Mouse (Mus musculus) testis, postnatal 10 days (tissue): ENCODE data around the gene Ptges3l.
A peak's percentile ranks its signal among the peaks of the same experiment; 100 is the strongest.
"Not testable (repeated sequence)": the region's sequence is repeated elsewhere in the genome, so short reads cannot be mapped to it uniquely, and the experiment has no call there.

Experiments used
- DNase-seq: peaks from one replicate; pipeline ENCODE4 v3.0.0; 2021; ENCODE audit warnings: low spot score

Ptges3l gene

DNA sequence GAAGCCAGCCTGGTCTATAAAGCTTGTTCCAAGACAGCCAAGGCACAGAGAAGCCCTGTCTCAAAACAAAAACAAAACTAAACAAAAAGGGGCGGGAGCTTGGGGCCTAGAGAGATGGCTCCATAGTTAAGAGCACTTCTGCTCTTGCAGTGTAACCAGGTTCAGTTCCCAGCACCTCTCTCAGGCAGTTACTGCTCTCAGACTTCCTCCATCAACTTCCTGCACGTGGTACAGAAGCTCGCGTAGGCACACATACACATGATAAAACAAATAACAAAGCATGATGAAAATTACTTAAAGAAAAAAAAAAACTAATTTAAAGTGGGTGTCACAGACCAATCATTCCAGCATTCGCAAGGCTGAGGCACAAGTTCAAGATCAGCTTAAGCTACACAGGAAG is 5.0 kb downstream of the Ptges3l start:
- DNase-seq: no peak

DNA sequence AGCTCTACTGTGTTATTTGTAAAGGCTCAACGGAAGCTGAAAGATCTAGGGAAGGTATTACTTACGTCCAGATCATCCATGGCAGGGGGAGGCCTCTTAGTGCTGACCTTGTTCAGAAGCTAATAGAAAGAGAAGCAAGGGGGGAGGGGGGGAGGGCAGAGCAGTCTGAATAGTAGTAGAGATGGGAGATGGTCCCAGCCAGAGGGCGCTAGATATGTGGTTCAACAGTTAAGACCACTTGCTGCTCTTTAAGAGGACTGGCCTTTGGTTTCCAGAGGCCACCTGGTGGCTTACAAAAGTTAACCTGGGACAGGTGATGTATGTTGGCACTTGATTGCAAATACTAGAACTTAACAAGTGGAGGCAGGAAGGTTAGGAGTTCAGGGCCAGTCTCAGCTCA is 5.5 kb downstream of the Ptges3l start:
- DNase-seq: no peak

DNA sequence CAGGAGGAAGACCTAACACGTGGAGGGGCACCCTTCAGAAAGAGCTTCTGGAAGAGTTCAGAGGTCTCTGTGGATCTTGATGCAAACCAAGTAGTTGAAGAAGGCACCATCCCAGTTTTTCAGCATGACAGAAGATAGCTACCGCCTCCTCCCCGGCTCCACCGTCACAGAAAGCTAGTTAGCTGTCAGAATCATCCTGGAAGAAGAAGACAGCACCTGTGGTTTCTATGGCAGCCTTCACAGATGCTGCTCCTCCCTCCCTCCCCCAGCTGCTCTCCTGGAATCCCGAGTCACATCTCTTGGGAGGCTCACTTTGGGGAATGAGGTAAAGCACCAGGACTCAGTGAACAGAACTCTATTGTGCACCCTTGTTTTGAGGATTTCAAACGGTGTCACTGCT is 6.1 kb downstream of the Ptges3l start:
- no peak for DNase-seq

DNA sequence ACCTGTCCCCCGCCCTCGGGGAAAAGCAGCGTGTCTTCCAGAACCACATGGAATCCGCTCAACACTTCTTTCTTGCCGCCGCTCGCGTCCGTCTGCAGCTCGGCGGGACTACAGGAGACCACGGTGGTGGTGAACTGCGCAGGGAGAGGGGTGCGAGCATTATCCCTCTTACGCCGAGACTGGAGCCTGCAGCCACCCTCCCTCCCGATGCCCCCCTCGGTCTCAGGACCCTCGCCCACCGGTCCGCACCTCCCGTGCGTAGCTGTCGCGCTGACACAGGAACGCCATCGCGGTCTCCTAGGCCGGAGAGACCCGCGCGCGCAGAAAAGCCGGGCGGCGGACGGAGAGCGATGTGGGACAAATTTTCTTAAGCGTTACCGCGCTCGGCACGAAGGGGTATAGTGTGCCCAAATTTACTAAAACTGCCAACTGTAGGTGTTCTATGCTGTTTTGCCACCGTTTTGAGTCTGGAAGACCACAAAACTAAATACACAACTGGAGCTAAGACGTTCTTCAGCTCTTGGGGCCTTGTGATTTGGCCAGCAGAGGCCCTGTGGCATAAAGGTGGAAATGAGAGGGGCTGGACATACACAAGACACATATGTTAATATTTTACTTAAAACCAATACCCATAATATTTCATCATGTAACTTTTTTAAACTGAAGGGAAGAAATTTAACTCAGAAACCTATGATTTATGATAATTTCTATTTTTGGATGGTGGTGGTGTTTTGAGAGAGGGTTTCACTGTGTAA is 7.9 kb downstream of the Ptges3l start, which contains the start of gene Aarsd1:
Gene Aarsd1, minus strand, starts transcription at position 515 of the 755 bp plus-strand sequence.
- peak; percentile 94 for DNase-seq

DNA sequence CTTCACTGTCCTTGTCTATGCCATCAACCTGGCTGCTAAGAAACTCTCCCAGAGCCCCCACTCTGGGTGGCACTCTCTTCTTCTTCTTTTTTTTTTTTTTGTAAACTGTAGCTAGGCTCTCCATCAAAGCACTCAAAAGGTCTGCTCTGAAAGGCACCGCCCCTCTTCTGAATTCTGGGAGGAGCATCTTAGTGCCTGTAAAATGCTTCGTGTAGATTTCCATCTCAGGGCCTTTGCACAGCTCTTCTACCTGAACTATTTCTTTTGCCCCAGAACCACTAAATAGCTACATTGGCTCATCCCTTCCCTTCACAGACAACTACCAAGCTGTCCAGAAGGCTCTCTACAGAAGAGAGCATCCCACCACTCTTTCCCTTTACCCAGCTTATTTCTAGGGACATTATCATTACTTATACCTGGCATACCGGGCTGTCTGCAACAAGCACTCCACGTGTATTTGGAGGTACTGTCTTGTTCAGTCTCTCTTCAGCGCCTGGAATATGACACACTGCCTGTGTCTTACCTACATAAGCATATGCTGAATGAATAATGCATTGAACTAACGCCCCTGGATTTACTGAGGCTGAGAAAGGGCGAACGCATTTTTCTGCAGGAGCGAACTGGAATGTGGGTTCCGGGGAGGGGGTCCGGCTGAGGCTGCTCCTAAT is 8.6 kb downstream of the Ptges3l start:
- DNase-seq: no peak

DNA sequence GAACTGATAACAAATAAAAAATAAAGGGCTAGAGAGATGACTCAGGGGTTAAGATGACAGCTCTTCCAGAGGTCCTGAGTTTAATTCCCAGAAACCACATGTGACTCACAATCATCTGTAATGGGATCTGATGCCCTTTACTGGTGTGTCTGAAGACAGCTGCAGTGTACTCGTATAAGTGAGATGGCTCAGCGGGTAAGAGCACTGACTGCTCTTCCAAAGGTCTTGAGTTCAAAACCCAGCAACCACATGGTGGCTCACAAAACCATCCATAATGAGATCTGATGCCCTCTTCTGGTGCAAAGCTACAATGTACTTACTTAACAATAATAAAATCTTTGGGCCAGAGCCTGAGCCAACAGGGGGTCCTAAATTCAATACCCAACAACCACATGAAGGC is 9.8 kb downstream of the Ptges3l start:
- no peak for DNase-seq

DNA sequence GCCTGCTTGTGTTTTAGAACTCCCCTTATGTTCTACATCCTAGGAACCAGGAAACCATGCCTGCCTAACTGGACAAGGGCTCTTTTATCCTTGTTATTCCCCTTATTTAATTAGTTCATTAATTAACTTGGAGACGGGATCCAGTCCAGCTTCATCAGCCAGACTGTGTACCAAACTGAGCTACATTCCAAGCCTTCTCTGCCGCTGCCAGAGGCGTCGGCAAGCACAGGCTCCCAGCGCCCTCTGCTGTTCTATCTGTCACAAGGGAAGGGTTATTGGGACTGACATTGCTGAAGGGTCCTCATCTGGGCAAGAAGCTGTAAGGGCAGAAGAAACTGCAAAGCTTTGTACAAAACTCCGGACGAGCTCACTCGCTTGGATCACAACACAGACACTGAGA is 30.0 kb downstream of the Ptges3l start:
- peak; percentile 84 for DNase-seq

DNA sequence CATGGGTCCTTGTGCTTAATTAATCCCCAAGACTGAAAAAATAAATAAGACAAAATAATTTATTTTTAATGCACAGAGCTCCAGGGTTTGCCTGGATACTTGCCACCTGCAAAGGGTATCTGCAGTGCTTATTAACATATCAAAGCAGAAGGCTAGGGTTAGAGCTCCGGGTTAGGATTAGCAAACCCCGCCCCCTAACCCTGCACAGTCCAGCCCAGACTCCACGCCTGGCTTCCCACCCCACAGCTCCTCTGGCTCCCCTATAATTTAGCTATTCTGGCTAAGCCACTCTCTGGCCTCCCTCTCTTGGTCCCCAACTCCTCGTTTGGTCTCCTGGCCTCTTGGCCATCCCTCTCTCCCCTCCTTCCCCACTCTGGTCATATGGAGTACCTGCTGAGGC is 43.3 kb downstream of the Ptges3l start:
- no peak for DNase-seq

DNA sequence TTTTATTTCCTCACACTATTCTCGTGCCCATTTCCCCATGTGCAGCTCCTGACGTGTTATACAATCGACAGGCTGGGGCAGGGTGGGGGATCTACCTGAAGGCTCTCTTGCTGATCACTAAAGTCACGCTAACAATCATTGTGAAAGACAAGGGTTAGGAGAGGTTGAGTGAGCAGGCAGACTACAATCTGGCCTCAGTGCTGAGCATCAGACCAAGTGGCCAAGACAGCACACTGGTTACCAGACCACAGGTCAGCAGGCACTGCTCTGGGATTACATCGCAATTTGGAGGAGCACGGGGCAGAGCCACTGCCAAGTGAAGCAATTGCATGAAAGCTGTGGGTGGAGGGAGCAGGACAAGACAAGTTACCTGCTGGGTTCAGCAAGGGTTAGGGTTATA is 46.2 kb downstream of the Ptges3l start:
- DNase-seq: no peak

DNA sequence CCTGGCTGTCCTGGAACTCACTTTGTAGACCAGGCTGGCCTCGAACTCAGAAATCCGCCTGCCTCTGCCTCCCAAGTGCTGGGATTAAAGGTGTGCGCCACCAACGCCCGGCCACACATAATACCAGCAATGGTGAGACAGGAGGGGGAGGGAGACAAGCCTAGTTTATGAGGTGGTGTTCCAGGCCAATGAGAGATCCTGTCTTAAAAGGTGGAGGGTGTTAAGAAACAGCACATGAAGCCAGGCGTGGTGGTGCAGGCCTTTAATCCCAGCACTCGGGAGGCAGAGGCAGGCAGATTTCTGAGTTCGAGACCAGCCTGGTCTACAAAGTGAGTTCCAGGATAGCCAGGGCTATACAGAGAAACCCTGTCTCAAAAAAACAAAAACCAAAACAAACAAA is 46.9 kb downstream of the Ptges3l start:
- not testable (repeated sequence) for DNase-seq

DNA sequence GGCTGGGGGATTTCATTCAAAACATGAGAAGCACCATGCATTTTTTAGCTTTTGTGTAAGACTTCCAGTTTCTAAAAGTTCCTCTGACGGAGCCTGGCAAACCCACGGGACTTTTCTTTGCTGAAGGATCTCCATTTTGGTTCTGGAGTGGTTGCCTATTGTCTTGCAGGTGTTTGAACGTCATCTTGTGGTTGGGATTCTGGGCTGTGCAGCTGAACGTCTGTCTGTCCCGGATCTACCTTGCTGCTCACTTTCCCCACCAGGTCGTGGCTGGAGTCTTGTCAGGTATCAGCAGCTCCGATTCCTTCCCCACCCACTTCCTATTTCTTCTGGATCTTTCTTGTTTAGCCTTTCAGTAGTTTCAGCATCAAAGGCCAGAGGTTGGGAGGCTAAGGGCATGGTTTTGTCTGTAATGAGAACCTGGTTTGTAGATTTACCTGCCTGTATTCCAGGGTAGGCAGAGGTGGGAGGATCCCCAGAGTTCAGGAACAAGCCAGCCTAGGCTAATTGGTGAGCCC is 50.7 kb downstream of the Ptges3l start:
- no peak for DNase-seq

DNA sequence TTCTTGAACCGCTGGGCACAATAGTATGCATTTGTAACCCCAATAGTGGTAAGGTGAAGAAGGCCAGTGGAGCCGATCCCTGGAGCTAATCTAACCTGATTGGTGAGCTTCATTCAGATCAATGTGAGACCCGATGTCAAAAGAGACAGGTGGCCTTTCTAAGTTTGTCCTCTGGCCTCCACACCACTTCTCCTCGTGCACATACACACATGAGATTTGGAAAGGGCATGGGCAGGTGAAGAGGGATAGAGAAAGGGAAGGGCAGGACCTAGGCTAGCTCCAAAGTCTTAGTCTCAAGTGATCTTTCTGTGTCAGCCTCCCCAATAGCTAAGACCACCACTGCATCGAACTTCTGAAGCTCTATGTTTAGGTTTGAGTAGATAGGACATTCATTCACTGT is 55.0 kb downstream of the Ptges3l start:
- DNase-seq: no peak
